Mouse (Mus musculus) 416B (cell line): ENCODE data around the gene Bloc1s4.

Experiments
- DNase-seq: peaks from one replicate; pipeline ENCODE4 v3.0.0; 2011; ENCODE audit warnings: low read depth

The Bloc1s4 gene

GRCm38 (mm10) chr5:36739829-36740228 is 8.6 kb downstream of the Bloc1s4 start:
- DNase-seq: peak; percentile 76

GRCm38 (mm10) chr5:36738799-36739615 is 9.4 kb downstream of the Bloc1s4 start:
- DNase-seq: no peak

- DNase-seq: no peak
Measured at GRCm38 (mm10) chr5:36737765-36738164, 10.7 kb downstream of the Bloc1s4 start.

GRCm38 (mm10) chr5:36736009-36736408 is 12.4 kb downstream of the Bloc1s4 start:
- no peak for DNase-seq

- no peak for DNase-seq
Measured at GRCm38 (mm10) chr5:36735106-36735505, 13.3 kb downstream of the Bloc1s4 start.

- DNase-seq: no peak
Measured at GRCm38 (mm10) chr5:36733405-36733804, 15.0 kb downstream of the Bloc1s4 start.

- DNase-seq: no peak
Measured at GRCm38 (mm10) chr5:36731901-36732652, 16.4 kb downstream of the Bloc1s4 start.

GRCm38 (mm10) chr5:36730689-36731088 is 17.8 kb downstream of the Bloc1s4 start:
- DNase-seq: peak; percentile 50

GRCm38 (mm10) chr5:36729923-36730322 is 18.5 kb downstream of the Bloc1s4 start:
- no peak for DNase-seq

GRCm38 (mm10) chr5:36729086-36729473 is 19.4 kb downstream of the Bloc1s4 start:
- no peak for DNase-seq

GRCm38 (mm10) chr5:36728403-36729085 is 19.9 kb downstream of the Bloc1s4 start:
- DNase-seq: no peak

- DNase-seq: no peak
Measured at GRCm38 (mm10) chr5:36727776-36728175, 20.7 kb downstream of the Bloc1s4 start.

- DNase-seq: no peak
Measured at GRCm38 (mm10) chr5:36727136-36727535, 21.3 kb downstream of the Bloc1s4 start.

GRCm38 (mm10) chr5:36726387-36726801 is 22.1 kb downstream of the Bloc1s4 start:
- peak; percentile 71 for DNase-seq

GRCm38 (mm10) chr5:36725861-36726260 is 22.6 kb downstream of the Bloc1s4 start:
- no peak for DNase-seq

GRCm38 (mm10) chr5:36724274-36724673 is 24.2 kb downstream of the Bloc1s4 start:
- DNase-seq: no peak

GRCm38 (mm10) chr5:36723356-36723755 is 25.1 kb downstream of the Bloc1s4 start:
- DNase-seq: no peak

- DNase-seq: peak; percentile 87
Measured at GRCm38 (mm10) chr5:36722415-36722856, 26.0 kb downstream of the Bloc1s4 start.

GRCm38 (mm10) chr5:36720710-36721375 is 27.6 kb downstream of the Bloc1s4 start:
- no peak for DNase-seq

- no peak for DNase-seq
Measured at GRCm38 (mm10) chr5:36720219-36720618, 28.2 kb downstream of the Bloc1s4 start.

- DNase-seq: no peak
Measured at GRCm38 (mm10) chr5:36719601-36720000, 28.8 kb downstream of the Bloc1s4 start.

GRCm38 (mm10) chr5:36719135-36719534 is 29.3 kb downstream of the Bloc1s4 start:
- DNase-seq: no peak
